Mouse (Mus musculus): Measurements from ENCODE around the gene Eif4ebp2.

The Eif4ebp2 gene

DNA sequence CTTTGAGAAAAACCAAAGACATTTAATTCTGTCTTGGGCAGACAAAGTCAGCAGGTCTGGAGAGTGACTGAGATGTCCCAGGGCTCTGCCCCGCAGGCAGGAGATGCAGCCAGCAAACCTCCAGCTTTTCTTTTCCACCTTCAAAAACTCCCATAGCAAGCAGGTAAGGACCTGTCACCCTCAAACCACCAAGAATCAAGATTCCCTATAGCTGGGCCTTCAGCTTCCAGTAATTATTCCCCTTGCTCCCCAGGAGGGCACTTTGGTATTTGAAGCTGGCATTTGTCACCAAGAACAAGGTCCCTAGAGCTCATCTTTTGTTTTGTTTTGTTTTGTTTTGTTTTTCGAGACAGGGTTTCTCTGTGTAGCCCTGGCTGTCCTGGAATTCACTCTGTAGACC, 35.4 kb downstream of the Eif4ebp2 start:
- DNase-seq: no peak

DNA sequence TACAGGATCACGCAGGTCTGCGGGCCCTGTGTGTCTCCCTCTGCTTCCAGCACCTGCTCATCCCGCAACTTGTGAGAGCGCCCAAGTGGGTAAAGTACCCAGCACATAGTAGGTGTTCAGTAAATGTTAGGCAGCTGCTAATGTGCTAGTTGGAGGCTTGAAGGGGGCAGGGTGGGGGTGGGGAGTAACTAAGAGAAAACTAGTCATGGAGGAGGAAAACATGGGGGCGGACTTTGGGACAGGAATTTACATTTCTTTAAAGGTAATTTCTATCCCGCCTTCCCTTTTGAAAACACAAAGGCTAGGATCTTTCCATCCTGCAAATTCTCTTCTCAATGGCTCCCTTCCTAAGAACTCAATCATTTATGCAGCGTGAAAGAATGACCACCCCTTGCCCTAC, 35.9 kb downstream of the Eif4ebp2 start:
- DNase-seq: no peak

DNA sequence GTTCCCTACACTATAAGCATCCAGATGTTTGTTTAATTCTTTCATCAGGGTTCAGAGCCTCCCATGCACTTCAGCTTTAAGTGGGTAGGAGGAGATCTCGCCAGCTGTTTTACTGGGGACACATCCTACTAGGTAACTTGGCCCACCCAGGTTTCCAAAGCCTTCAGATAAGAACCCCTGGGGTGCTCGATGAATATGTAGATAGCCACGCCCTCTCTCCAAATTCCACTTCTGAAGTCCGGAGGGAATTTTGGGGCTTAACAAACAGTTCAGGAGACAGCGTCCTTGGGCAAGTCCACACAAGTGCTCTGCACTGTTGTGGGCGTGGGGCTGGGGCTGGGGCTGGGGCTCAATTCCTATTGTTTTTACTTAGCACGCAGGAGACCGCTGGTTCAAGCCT, 36.6 kb downstream of the Eif4ebp2 start:
- DNase-seq: no peak

DNA sequence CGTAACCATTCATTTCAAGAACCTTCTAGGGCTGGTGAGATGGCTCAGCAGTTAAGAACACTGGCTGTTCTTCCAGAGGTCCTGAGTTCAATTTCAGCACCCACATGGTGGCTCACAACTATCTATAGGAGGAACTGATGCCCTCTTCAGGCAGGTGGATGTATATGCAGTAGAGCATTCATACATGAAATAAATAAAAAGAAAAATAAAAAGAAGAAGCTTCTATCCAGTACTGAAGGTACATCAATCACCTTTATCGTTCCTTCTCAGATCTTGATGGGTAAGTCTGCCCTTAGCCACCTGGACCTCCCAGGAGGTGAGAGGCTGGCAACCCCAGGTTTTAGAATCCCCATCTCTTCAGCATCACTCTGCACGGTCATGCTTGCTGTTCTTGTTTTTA, 37.2 kb downstream of the Eif4ebp2 start:
- no peak for DNase-seq

DNA sequence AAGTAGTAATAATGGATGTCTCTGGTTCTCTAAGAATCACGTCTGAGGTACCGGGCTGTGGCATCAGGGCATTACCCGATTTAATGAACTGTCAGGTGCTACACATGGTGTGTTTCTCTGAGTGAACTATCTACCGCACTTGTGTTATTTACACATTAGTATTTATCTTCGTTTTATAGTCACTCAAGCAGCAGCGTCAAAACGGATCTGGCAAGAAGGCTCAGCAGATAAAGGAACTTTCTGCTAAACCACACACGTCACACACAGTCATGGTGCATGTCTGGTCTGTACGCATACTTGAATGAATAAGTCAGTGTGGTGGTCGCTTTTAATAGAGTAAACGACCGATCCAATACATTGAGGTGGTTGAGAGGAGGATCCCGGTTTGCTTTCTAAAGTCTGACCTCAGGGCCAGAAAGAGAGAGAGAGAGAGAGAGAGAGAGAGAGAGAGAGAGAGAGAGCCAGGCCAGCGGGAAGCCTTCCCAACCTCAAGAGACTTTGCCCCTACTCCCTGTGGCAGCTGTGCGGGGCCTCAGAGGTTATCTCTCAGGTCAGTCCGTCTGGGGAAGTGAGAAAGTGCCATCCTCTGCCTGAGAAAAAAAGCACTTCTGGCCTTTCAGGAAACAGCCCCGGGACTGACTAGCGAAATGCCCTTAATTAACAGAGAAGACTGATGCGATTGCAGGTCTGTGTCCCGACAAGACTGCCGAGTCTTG, 39.4 kb downstream of the Eif4ebp2 start:
- no peak for DNase-seq

DNA sequence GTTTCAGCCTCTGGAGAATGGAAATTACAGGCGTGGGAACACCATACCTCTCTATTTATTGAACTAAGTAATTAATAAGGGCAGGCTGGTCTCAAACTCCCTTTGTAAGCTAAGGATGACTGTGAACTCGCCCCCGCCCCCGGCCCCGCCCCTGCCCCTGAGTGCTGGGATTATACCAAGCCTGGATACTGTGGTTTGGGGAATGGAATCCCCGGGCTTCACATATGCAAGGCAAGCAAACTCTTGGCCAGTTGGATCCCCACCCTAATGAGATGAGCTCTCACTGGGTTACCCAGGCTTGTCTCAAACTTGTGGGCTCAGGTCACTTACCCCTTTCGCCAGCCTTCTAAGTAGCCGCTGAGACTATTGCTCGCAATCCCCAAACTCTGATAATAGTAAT, 42.3 kb downstream of the Eif4ebp2 start:
- no peak for DNase-seq

DNA sequence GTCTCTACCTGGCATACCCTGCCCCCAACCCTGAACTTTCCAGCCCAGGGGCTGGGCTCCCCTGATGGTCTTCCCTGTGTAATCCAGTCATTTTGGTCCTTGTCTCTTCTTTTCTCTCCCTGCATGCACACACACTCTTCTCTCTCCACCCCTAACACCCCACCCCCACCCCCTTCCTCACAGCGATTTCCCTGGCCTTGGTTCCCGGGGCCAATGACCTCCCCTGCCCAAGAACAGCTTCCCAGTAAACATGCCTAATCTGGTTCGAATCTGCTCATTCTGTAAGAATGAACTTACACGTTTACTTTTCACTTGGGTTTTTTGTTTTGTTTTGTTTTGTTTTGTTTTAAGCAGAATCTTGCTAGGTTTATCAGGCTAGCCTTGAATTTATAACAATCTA, 42.7 kb downstream of the Eif4ebp2 start:
- no peak for DNase-seq

DNA sequence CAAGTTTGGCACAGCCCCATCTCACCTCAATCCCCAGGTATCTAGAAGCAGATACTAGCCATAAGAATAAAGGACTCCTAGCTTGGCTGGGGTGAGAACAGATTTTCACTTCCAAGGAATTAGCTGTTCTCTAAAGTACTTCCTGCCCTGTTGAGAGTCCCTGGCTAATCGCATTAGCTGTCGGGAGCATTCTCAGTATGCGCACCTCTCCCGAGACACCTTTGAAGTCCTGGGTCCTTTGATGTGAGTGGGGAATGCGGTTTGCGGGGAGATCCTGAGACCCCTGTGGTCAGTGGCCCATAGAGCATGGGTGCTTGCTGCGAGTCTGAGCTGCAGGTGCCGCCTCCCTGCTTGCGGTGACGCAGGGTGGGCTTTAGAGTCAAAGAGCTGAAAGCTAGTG, 46.5 kb downstream of the Eif4ebp2 start:
- no peak for DNase-seq

DNA sequence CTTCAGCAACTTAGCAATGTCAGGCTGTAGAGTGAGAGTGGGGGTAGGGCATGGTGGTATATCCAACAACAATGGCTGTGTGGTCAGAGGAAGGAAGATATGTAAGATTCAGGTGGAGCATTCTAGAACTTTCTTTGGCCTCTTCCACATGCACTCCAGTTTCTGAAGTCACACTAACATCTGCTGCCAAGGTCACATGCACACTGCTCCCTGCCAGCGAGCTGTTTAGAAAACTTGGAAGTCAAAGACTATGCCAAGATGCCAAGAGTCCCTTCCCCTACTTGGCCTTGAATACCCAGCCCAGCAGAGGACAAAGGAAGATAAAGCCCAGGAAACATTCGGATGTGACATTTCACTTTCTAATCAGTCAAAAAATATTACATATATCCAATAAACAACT, 49.5 kb downstream of the Eif4ebp2 start:
- DNase-seq: no peak

DNA sequence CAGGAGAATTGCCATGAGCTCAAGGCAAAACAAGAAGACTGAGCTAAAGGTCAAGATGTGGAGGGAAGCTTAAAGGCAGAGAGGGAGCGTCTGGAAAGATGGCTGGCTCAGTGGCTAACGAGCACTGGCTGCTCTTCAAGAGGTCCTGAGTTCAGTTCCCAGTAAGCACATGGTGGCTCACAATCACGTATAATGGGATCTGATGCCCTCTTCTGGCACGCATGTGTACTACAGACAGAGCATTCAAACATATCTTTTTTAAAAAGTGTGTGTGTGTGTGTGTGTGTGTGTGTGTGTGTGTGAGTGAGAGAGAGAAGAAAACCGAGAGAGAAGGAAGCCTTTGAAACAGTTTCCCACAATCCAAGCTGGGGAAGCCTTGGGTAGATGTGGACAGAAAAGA, 50.0 kb downstream of the Eif4ebp2 start:
- no peak for DNase-seq

DNA sequence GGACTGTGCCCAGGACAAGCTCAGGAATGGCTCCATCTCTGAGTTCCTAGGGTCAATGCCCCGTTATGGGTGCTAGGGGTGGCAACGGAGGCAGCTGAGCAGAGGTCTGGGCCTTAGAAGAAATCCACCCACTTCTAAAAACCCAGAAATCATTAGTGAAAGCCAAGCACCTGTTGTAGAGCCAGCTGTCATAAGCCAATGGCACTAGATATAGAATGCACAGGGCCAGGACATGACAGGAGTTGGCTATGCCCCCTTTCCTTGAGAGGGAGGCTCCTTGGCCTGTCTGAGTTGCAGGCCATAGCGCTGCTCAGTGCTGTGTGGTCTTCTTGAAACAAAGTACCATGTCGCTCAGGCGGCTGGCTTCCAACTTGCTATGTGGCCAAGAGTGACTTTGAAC, 52.1 kb downstream of the Eif4ebp2 start:
- DNase-seq: no peak

DNA sequence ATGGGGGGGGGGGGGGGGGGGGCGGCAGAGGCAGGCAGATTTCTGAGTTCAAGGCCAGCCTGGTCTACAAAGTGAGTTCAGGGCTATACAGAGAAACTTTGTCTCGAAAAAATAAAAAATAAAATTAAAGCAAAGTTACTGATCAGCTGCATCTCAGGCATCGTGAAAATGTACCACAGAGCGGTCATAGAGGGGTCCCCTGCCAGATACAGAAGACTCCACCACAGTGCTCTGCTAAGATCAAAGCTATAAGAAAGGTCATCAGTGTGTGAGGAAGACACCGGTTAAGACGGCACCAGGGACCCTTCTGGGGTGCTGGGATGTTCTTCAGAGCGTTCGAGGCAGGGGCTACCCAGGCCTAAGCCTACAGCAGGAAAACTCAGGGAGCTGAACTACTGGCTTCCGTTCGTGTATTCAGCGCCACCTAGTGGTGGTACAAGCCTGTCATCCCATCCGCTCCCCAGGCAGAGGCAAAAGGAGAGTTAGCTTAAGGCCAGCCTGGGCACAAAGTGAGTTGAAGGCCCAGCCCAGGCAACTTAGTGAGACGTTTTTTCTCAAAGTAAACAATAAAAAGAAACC, 53.2 kb downstream of the Eif4ebp2 start:
- DNase-seq: peak; percentile 85

DNA sequence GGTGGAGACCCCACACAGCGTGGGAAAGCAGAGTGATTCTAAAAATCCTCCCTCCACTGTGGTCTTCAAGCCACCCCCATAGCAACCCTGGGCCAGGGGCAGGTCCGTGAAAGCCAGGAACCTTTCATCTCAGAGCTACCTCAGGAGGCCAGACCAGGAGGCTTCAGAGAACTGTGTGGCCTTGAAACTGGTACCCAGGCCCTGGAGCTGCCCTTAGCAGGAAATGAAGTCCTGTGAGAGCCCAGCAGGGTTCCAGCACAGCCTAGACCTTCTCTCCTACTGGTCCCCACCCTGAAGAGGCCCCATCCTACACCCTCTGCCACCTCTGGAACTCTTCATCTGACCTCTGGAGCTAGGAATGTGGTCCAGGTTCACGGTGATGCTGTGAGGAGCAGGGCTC, 54.3 kb downstream of the Eif4ebp2 start:
- no peak for DNase-seq

DNA sequence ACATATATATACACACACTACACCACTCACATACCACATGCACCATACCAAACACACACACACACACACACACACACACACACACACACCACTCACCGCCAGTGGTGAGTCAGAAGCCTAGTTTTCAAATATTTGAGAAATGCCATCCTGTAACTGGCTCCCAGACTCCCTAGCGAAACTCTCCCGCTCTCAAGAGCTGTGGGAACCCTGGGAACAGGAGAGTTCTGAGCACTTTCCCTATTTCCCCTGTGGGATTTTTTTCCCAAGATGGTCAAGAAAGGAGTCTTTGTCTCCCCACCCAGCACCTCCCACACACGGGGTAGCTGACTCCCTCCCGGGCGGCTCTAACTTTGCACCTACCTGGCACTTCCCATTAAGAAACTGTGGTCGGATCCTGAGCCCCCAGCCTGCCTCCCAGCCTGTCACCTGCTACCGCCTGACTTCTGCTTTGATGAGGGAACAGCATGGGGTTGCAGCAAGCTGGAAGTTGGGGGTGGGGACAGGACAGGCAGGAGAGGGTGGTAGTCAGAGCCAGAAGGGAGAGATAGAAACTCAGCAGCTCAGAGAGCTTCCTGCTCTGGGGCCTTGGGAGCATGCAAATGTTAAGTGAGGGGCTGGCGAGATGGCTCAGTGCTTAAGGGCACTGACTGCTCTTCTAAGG, 57.9 kb downstream of the Eif4ebp2 start:
- DNase-seq: no peak

DNA sequence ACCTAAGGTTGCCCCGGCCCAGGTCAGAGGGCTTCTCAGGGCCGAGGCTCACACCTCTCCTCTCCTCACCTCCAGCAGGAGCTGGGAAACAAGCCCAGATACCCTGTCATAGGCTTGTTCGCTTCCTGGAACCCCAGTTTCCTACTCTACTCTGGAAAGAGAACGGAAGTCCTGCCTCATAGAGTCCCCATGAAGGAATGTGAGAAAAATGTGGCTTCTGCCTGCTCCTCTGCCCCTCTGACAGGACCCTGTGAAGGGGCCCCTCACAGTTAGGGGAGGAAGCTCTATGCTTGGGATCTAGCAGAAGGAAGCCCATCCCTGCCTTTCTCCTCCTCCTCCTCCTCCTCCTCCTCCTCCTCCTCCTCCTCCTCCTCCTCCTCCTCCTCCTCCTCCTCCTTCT, 59.9 kb downstream of the Eif4ebp2 start:
- no peak for DNase-seq

DNA sequence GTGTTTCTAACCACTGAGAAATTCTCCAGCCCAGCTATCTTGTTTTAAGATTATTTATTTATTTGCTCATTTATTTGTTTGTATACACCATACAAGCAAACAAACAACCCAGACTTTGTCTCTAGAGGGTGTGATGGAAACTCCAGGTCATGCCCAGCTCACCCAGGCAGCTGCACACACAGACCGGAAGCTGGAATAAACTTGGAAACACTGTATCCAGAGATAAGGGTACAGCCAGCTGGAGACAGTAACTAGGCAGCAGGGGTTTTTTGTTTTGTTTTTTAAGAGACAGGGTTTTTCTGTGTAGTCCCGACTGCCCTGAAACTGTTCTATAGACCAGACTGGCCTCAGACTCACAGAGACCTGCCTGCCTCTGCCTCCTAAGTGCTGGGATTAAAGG, 62.3 kb downstream of the Eif4ebp2 start:
- DNase-seq: no peak

DNA sequence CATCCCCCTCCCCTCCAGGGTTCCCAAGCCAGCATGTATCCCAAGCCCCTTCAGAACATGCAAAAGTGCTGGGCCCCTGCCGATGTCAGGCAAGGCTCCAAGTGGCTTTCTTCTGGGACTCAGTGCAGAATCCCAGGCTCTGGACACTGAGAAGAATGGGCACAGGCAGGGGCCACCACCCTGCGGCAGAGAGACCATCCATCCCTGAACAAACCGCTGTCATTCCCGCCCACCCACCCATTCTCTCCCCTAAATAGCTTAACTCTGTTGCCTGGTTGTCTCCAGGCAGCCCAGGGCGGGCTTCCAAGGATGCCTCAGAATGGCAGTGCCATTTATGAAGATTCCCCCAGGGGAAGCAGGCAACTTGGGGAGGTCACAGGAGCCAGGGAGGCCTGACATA, 63.4 kb downstream of the Eif4ebp2 start:
- no peak for DNase-seq

DNA sequence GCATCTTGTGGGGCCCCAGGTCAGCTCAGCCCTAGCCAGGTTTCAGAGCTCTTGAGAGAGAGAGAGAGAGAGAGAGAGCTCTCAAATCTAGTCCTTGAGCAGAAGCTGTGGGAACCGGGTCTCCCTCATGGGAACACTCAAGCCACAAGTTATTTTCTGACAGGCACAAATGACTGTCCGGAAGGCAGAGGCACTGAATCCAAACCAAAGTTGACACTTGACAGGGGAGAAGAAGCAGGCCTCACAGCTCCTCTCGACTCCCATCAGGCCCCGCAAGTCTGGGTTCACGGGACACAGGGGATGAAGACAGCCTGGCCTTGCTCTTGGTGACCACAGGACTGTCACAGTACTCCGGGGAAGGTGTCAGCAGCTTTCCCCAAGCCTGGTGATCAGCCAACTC, 66.2 kb downstream of the Eif4ebp2 start:
- peak; percentile 34 for DNase-seq

DNA sequence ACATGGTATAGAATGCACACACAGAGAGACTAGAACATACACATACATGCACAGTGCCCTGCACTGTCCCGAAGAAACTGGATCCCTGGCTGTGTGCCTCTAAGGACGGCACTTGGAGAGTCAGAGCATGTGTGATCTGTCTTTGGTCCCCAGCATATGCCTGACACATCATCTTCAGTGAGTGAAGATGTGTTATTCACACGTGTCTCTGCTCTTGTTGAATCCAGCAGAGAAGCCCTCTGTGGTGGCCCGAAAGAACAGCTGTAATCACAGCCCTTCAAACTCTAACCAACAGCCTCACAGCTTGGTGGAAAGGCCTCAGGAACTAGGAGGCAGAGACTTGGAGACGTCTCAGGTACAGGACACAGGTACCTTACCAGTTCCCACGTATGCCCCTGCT, 67.3 kb downstream of the Eif4ebp2 start:
- no peak for DNase-seq

DNA sequence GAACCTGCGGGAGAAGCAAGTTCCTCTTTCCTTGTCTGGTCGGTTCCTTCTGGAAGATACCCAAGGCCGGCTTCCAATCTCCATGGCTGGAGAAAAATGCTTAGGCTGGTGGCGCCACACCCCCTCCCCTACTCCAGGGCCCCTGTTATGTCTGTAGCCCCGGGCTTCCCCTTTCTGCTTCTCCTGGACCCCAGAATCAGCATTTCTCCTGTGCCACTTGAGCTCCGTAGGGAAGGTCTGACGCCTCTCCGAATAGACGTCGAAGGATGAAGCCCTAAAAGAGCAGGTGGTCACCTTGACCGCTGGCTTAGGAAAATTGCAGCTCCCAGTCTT, 68.8 kb downstream of the Eif4ebp2 start:
- no peak for DNase-seq

DNA sequence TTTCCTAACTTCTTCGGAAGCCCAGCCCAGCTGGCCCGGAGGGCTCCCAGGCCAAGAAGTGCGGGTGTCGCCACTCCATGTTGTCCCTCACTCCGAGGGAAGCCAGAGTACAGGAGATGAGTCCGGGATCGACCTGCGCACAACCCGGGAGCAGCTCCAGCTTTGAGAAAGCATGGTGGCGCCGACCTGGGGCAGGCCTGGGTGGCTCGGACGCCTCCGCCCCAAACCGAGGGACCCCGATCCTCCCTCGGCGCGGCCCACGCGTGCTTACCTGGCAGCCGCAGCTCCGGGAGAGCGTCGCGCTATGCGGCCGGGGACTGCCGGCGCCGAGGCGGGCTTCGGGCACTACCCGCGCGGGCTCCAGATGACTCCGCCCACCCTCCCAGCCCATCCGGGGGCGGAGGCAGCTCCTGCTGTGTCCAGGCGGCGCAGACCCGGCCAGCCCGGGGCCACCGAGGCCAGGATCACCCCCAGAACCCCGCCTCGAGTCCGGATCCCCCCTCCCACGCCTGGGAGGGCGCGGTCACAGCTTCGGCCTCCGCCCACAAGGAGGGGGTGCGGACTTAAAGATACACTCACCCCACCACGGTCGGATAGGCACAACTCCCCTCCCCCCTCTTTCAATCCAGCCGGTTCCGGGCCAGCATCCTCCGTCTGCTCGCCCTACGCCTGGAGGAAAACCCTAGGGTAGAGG, 69.3 kb downstream of the Eif4ebp2 start, which contains the start of gene Pald1:
TSS of gene Pald1 (minus strand) at position 510 of the 694 bp plus-strand sequence.
- peak; percentile 90 for DNase-seq

DNA sequence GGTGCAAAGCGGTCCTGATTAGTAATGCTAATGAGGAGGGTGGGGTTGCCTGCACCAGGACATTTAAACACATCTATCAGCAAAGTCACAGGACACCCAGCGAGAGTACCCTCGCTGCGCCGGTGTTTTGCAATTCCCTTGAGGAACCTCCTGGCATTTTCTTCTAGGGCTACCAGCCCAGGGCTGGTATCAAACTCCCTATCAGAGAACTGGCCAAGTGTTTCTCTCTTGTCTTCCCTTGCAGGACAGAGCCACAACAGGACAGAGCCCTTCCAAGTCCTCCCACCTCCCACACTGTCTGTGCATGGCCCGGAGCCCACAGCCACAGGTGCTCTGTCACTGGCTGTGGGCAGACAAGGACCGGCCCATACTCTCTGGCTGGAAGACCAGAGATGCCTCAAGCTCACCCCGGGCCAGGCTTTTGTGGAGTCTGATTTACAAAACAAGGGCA, 70.2 kb downstream of the Eif4ebp2 start:
- peak; percentile 48 for DNase-seq

DNA sequence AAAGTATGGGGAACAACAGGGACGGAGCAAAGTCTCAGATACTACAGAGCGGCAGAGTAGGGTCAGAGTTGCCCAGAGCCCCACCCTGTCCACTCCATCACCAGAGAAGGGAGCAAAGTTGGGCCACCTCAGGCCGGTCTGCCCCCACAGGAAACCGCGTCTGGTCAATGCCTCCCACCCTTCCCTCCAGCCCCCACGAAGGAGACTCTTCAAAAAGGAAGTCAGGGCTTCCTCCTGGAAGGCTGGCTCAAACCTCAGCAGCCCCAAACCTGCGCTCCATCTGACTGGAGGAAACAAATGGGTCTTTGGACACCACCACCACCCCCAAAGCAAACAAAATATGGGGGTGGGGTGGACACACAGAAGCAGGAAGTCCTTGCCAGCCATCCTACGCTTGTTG, 70.6 kb downstream of the Eif4ebp2 start:
- peak; percentile 60 for DNase-seq

DNA sequence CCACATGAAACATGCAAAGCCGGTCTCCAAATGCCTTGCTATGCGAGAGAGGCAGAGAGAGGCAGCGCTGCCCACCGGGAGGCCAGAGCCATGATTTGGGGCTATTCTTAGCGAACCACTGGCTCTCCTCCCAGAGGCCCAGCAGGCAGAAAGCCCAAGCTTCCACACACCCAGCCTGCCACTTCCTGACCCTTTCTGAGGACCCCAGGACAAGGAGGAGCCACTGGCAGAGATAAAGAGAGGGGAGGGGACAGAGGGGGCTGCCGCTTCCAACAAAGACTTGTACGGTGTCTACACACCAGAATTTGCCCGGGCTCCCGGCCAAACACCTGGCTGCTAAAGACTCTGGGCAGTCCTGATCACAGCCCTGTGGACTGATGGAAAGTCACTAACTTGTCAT, 72.3 kb downstream of the Eif4ebp2 start:
- DNase-seq: peak; percentile 75
